Mouse (Mus musculus): ENCODE results near the gene Skap1. TPM values are rescaled to one million over a fixed set of nuclear protein-coding genes. Genes with fewer than 3 reads are reported as not detected.

Gene Skap1
- total and polyA plus RNA-seq, 3 experiments = not detected

DNA sequence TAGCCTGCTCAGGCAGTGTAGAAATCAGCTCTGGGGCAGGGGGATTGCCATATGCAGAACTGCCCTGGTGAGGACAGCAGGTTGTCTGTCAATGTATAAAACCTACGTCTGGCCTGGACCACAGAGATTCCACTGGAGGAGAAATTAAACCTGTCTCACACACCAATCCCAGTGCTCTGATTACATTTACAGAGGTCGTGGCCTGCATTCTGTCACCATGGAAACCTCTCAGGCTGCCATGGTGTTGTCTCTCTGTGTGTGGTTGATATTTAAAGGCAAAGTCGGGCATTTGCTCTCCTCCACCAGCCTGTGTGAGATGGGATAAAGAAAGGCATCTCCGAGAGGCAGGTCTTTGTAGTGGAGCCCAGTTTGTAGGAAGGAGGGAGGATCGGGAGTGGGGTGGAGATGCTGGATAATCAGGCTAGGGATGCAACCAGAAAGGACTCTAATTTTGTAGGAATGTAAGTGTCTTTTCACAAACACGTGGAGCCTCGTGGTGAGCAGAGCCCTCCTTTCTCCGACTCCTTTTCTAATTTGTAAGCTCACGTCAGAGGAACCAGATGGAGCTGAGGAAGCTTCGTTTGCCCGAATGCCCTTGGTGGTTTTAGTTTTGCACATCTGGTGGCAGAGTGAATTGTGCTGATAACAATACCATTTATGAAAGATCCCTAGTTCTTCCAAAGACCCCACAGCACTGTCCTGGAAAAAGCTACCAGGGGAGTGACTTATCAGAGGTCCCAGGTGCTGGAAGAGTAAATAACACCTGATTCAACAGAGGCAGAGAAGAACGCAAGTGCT is 7.7 kb upstream of the Skap1 start:
- Histone ChIP-seq H3K79me2 (ENCODE audit: control insufficient read depth, insufficient read depth, low read length, poor library complexity) (no peaks in the 10 kb centered on the region), H3K36me3 (ENCODE audit: control insufficient read depth in 1 of 2, insufficient read depth in 2 of 2, low read length in 2 of 2) (no peaks in the 10 kb centered on the region), H3K9me3 (replicated peaks; ENCODE audit: insufficient read depth, low read length) (no peaks in the 10 kb centered on the region), H3K27me3 (ENCODE audit: control insufficient read depth in 1 of 2, insufficient read depth in 2 of 2, low read length in 2 of 2) (peaks cover 5 to 21% of the 10 kb centered on the region in 2 experiments), H3K4me3 (ENCODE audit: control insufficient read depth in 1 of 2, insufficient read depth in 1 of 2, low read depth in 2 of 2, low read length in 2 of 2) (no peak overlapping the region), H3K4me1 (ENCODE audit: control insufficient read depth in 1 of 2, insufficient read depth in 2 of 2, low read length in 2 of 2) (peaks cover 0 to 7% of the 10 kb centered on the region in 2 experiments; a peak in 1 of 4 replicates), H3K27ac (ENCODE audit: control insufficient read depth, low read depth, low read length) (no peak overlapping the region), H3K9ac (ENCODE audit: control insufficient read depth, low read depth, low read length, poor library complexity, severe bottlenecking) (no peak overlapping the region)
- TF ChIP-seq TAL1 (IDR thresholded peaks at IDR 0.05; ENCODE audit: low read length) (no peak), NRF1 (IDR thresholded peaks at IDR 0.05; ENCODE audit: insufficient read depth, low read depth, low read length, poor library complexity, severe bottlenecking) (no peak), BHLHE40 (IDR thresholded peaks at IDR 0.05; ENCODE audit: borderline replicate concordance, low read depth, low read length) (no peak), UBTF (IDR thresholded peaks at IDR 0.05; ENCODE audit: borderline replicate concordance, insufficient read depth, low read depth, low read length) (no peak), CHD1 (IDR thresholded peaks at IDR 0.05; ENCODE audit: low read depth, low read length) (no peak), POLR2AphosphoS5 (IDR thresholded peaks at IDR 0.05; ENCODE audit: borderline replicate concordance, low read depth, low read length) (no peak), ELF1 (IDR thresholded peaks at IDR 0.05; ENCODE audit: low read depth, low read length) (no peak), USF1 (IDR thresholded peaks at IDR 0.05; ENCODE audit: low read depth, low read length) (no peak), MYC (IDR thresholded peaks at IDR 0.05; ENCODE audit: low read depth, low read length) (no peak), ZMIZ1 (IDR thresholded peaks at IDR 0.05; ENCODE audit: low read depth, low read length) (no peak), POLR2A (IDR thresholded peaks at IDR 0.05; ENCODE audit: control insufficient read depth in 1 of 2, insufficient read depth in 1 of 2, low read depth in 1 of 2, low read length in 2 of 2, poor library complexity in 1 of 2) (no peak), KAT2A (conservative IDR thresholded peaks at IDR 0.05; ENCODE audit: low read depth, low read length) (no peak), JUND (IDR thresholded peaks at IDR 0.05; ENCODE audit: low read depth, low read length) (no peak), TBP (IDR thresholded peaks at IDR 0.05; ENCODE audit: low read depth, low read length) (no peak), NELFE (IDR thresholded peaks at IDR 0.05; ENCODE audit: low read depth, low read length) (no peak), SMC3 (IDR thresholded peaks at IDR 0.05; ENCODE audit: low read depth, low read length) (no peak)
- DNase-seq (ENCODE audit: low read depth, low spot score) = no peak

DNA sequence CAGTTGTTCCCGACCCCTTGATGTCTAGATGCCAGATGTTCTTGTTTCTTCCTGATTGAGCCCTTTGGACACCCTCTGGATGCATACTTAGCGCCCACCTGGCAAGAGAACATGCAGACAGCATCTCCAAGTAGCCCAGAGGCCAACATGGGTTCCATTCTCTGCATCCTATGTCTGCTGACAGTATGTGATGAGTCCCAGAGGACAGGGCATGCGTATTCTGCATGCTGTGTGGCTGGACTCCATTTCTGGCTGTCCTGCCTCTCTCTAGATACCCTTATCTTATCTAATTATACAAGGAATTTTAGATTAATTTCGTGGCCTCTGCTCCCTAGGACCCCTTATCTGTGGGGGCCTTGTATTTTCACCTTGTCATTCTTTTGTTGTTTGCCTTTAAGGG is 2.6 kb upstream of the Skap1 start:
- peaks cover 1 to 9% of the 10 kb centered on the region in 2 experiments for H3K27me3 ChIP-seq (ENCODE audit: control insufficient read depth in 1 of 2, insufficient read depth in 2 of 2, low read length in 2 of 2)

More for the DNA sequence above, 2.6 kb upstream of the Skap1 start:
- Histone ChIP-seq H3K36me3 (ENCODE audit: control insufficient read depth in 1 of 2, insufficient read depth in 2 of 2, low read length in 2 of 2) (no peaks in the 10 kb centered on the region), H3K27ac (ENCODE audit: control insufficient read depth, low read depth, low read length) (no peak overlapping the region), H3K9ac (ENCODE audit: control insufficient read depth, low read depth, low read length, poor library complexity, severe bottlenecking) (no peak overlapping the region), H3K79me2 (ENCODE audit: control insufficient read depth, insufficient read depth, low read length, poor library complexity) (no peaks in the 10 kb centered on the region), H3K4me3 (ENCODE audit: control insufficient read depth in 1 of 2, insufficient read depth in 1 of 2, low read depth in 2 of 2, low read length in 2 of 2) (no peak overlapping the region), H3K4me1 (ENCODE audit: control insufficient read depth in 1 of 2, insufficient read depth in 2 of 2, low read length in 2 of 2) (no peaks in the 10 kb centered on the region), H3K9me3 (replicated peaks; ENCODE audit: insufficient read depth, low read length) (no peaks in the 10 kb centered on the region)
- DNase-seq (ENCODE audit: low read depth, low spot score) = no peak
- TF ChIP-seq MXI1 (IDR thresholded peaks at IDR 0.05; ENCODE audit: low read depth, low read length) (no peak), CHD1 (IDR thresholded peaks at IDR 0.05; ENCODE audit: low read depth, low read length) (no peak), CTCF (IDR thresholded peaks at IDR 0.05 in 2 of 3, conservative IDR thresholded peaks at IDR 0.05 in 1 of 3; ENCODE audit: control insufficient read depth in 1 of 3, insufficient read depth in 1 of 3, low read depth in 2 of 3, low read length in 3 of 3, poor library complexity in 1 of 3, severe bottlenecking in 1 of 3) (no peak)
